Mouse (Mus musculus): ENCODE results near the gene Defb36. TPM values are rescaled to one million over a fixed set of nuclear protein-coding genes. Genes with fewer than 3 reads are reported as not detected.

Gene Defb36
- total RNA-seq, 1 experiment from 2014 or later, result not detected

DNA sequence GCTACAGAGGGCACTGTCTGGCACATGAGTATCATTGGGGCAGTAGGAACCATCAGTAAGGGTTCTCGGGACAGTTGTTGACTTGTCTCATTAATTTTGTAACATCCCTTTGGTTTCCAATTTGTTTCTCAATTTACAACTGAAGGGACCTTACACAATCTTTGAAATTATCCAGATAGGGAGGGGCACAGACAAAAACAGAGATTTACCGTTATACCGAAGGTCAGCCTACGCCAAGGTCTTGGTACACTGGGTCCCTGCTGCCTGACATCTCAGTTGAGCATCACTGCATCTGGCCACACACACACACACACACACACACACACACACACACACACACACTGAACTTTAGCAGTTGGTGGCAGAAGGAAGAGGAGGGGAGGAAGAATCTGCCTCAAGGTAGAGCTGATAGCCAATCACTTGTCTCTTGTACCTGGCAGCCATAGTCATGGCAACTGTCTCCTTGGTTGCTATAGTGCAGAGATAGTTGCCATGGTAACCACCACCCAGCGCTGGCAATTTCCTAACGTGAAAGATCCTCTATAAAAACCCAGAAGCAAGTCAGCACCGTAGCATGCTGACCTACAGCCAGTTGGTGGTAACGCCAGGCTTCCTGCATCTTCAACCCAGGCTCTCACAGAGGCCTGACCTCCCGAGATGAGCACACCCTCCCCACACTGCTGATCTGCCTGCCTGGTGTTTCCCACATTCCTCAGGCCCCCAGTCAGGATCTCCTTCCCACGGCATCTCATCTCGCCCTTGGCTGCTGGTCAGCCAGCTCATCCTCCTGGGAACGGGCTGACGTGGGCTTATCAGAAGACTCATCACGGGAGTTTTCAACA, 50.0 kb downstream of the Defb36 start:
- ATAC-seq (ENCODE audit: extremely low read depth, insufficient number of reproducible peaks, low FRiP score, poor library complexity, severe bottlenecking), result no peak

DNA sequence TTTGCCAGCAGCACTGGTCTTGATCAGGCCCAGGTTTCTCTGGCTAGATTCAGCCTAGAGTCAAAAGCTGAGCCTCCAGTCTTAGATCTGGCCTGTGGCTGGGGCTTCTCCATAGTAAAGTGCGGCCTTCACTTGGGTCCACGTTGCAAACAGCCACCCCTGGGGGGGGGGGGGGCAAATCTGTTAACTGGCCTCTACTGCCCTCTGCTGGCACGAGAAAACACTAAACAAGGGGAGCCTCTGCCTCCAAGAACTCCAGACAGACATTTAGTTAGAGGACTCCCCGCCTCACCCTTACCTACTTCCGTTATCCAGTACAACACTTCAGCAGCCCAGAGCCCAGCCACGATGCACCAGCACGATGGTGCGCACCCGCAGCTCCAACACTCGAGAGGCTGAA, 53.3 kb downstream of the Defb36 start:
- no peak for ATAC-seq (ENCODE audit: extremely low read depth, insufficient number of reproducible peaks, low FRiP score, poor library complexity, severe bottlenecking)

DNA sequence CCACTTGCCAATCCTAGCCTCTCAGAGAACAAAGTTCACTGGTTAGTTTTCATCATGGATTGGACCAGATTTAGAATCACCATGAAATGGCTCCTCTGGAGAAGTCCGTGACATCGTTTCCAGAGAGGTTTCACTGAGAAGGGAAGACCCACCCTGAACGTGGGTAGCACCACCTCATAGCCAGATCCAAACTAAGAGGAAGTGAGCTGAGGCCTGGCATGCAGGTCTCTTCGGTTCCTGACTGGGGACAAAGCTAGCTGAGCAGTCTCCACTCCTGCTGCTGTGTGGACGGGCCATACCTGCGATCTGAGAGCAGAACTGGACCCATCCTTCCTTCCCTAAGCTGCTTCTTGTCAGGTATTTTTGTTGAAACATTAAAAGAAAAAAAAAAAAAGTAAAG, 57.0 kb downstream of the Defb36 start:
- ATAC-seq (ENCODE audit: extremely low read depth, insufficient number of reproducible peaks, low FRiP score, poor library complexity, severe bottlenecking), result no peak

Other genes starting within 250 kb of the Defb36 start
- gene Nrsn2, start 227.7 kb upstream of the Defb36 start, total RNA-seq (2017), result not detected in 2 replicates
- gene Sox12, start 206.3 kb upstream of the Defb36 start, total RNA-seq (2017), result 0.70 and 1.4 TPM in 2 replicates
- gene Zcchc3, start 189.3 kb upstream of the Defb36 start, total RNA-seq (2017), result 0.98 and 1.5 TPM in 2 replicates
- not detected in 2 replicates for gene 6820408C15Rik, start 188.7 kb upstream of the Defb36 start, total RNA-seq (2017)
- not detected in 2 replicates for gene Defb23, start 139.7 kb upstream of the Defb36 start, total RNA-seq (2017)
- not detected in 2 replicates for gene Defb20, start 127.3 kb upstream of the Defb36 start, total RNA-seq (2017)
- not detected in 2 replicates for gene Defb22, start 114.2 kb upstream of the Defb36 start, total RNA-seq (2017)
- gene Defb26, start 92.6 kb upstream of the Defb36 start, total RNA-seq (2017), result not detected in 2 replicates
- not detected in 2 replicates for gene Defb28, start 86.1 kb upstream of the Defb36 start, total RNA-seq (2017)
- gene Defb29, start 64.2 kb upstream of the Defb36 start, total RNA-seq (2017), result not detected in 2 replicates
- not detected in 2 replicates for gene Gm17416, start 35.0 kb upstream of the Defb36 start, total RNA-seq (2017)
- gene Defb21, start 31.6 kb upstream of the Defb36 start, total RNA-seq (2017), result not detected in 2 replicates
- gene Defb19, start 24.0 kb upstream of the Defb36 start, total RNA-seq (2017), result not detected in 2 replicates
- not detected in 2 replicates for gene Defb45, start 4.9 kb upstream of the Defb36 start, total RNA-seq (2017)
- gene Defb25, start 18.7 kb downstream of the Defb36 start, total RNA-seq (2017), result not detected in 2 replicates
- 0.35 and 2.1 TPM in 2 replicates for gene Rem1, start 22.6 kb downstream of the Defb36 start, total RNA-seq (2017)
- gene H13, start 65.1 kb downstream of the Defb36 start, total RNA-seq (2017), result 89.7 and 95.5 TPM in 2 replicates
- gene Mcts2, start 82.7 kb downstream of the Defb36 start, total RNA-seq (2017), result 16.4 and 17.1 TPM in 2 replicates
- gene Id1, start 131.9 kb downstream of the Defb36 start, total RNA-seq (2017), result 16.2 and 19.4 TPM in 2 replicates
- not detected in 2 replicates for gene Cox4i2, start 149.8 kb downstream of the Defb36 start, total RNA-seq (2017)
- gene Bcl2l1, start 227.4 kb downstream of the Defb36 start, total RNA-seq (2017), result 25.9 and 28.7 TPM in 2 replicates
- gene Tpx2, start 243.6 kb downstream of the Defb36 start, total RNA-seq (2017), result 0.70 and 0.74 TPM in 2 replicates